Mouse (Mus musculus) heart, adult 18-20 months (tissue): Measurements from ENCODE around the gene Rhobtb1. TPM values are rescaled to one million over a fixed set of nuclear protein-coding genes. Genes with fewer than 3 reads are reported as not detected.

Experiments used
- DNase-seq, 2 experiments: peaks; one replicate each; pipeline ENCODE4 v3.0.0; 2021 to 2022; ENCODE audit warnings: mixed read lengths in 1 of 2
- total RNA-seq, 2 experiments: library from RNA; stranded (reverse); gene quantifications; 2 replicates each; pipeline ENCODE4 v1.2.3; 2021

Gene Rhobtb1
- total RNA-seq, 2 experiments from 2014 or later: 98.0 to 172 TPM

GRCm38 (mm10) chr10:69210659-69211058 is 59.4 kb downstream of the Rhobtb1 start:
- DNase-seq: no peak

DNA sequence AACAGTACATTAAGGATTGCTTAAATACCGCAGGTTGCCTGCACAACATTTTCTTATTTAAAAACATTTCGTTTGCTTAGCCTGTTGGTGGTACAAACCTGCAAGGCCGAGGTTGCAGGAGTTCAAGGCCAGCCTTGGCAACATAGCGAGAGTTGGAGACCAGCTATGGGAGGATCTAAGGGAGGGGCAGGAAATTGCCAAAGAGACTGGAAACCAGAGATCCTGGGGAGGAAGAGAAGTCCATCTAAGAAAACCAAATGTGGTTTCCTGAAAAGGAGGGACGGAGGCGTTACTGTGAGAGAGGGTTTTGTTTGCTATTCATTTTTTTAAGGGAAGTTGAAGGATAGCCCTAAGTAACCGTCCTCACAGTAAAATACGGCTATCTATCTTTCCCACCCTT is 60.3 kb downstream of the Rhobtb1 start:
- peak; percentile 74 to 80 for DNase-seq

GRCm38 (mm10) chr10:69211976-69212375 is 60.7 kb downstream of the Rhobtb1 start:
- DNase-seq: peak; percentile 66 to 77

GRCm38 (mm10) chr10:69212542-69213440 is 61.6 kb downstream of the Rhobtb1 start, which contains the start of gene A930033H14Rik:
Gene A930033H14Rik, minus strand, starts transcription at chr10:69213098.
- peak; percentile 89 to 93 for DNase-seq

DNA sequence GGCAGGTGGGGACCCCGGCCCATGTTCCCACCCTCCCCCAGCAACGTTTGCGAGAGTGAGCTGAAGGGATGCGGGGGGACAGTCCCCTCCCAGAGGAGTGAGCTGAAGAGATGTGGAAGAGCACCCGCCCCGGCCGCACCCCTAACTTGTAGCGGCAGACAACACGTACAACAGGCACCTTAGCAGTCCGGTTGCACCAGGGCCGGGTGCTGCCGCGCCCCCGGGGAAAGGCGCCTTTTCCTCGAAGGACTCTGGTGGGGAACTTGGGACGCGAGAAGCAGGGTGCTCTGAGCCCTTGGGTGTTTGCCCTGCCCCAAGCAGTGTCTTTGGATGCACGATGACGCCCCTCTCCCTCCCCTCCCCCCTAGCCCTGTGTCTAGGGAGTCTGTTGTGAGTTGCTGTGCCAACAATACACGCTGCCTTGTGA is 62.2 kb downstream of the Rhobtb1 start:
- peak in 1 of 2 experiments; percentile 61 for DNase-seq

- DNase-seq: peak; percentile 53 to 66
Measured at GRCm38 (mm10) chr10:69213986-69214385, 62.8 kb downstream of the Rhobtb1 start.

DNA sequence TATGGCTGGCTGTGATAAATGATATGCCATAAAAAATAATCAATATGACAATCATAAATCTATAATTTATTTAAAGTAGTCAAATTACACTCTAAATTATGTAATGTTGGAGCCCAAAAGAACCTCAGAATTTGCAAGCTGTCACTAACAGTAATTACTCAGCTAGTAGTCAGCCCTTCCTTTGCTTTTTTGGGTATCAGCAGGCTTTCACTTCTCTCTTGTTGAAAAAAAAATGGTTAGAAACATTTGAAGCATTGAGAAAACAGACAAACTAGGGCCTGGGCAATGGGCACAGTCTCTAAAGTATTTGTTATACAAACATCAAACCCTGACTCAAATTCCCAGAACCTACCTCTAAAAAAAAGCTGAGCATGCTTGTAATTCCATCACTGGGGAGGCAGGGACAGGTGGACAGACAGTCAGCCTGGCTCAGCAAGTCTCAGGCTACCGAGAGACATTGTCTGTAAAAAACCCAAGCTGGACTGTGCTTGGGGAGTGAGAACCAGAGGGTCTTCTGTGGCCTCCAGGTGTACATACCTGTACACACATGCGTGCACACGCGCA is 66.0 kb downstream of the Rhobtb1 start:
- DNase-seq: peak in 1 of 2 experiments; percentile 9

DNA sequence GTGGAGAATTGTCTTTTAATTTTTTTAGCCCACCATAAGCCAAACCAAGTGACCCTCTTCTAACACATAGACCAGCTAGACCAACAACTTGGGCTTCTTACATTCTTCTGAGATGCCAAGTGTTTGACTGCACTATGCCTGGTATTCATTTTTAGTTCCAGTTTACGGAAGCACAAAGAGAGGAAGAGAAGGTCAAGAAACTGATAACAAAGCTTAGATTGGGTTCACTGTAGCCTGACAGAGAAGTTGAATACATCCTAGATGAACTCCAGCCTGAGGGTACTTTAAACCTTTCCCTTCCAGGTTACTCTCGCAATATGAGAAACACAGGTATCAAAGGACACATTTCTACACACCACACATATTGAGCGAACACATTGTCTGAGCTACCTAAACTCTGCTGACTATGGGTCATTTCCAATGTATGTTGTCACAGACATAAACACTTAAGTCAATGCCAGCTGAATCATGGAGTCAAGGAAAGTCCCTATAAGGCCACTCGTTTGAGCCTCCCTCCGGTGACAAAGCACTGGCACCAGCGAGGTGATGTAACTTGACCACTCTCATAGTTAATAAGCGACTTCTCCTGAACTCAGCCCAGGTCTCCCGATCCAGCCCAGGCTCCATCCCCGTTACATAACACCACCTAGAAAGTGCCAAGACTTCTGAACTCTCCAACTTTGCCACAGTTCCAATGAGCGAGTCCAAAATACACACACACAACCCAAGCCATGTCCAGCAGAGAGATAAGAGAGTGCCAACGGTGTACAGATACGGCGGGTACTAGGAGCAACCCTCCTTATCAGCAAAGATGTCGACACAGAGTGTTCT is 67.4 kb downstream of the Rhobtb1 start:
- peak; percentile 86 to 93 for DNase-seq

GRCm38 (mm10) chr10:69219289-69219626 is 68.0 kb downstream of the Rhobtb1 start:
- no peak for DNase-seq

- peak; percentile 76 to 85 for DNase-seq
Measured at GRCm38 (mm10) chr10:69220296-69220695, 69.1 kb downstream of the Rhobtb1 start.

DNA sequence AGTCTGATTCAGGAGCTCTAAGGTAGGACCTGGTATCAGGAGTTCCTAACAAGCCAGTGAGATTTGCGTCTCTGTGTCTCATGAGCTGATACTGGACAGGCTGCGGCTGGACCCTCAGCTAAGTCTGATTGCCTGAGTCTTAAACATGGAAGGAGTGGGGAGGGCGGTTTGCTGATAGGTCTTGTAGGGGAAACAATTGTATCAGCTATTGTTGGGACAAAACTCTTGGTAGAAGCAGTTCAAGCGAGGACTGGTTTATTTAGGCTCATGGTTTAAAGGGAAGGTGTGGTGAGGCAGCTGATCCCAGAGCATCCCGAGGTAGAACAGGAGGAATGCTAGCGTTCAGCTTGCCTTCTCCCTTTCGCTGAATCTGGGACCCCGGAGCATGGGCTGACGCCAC is 69.9 kb downstream of the Rhobtb1 start:
- DNase-seq: no peak

DNA sequence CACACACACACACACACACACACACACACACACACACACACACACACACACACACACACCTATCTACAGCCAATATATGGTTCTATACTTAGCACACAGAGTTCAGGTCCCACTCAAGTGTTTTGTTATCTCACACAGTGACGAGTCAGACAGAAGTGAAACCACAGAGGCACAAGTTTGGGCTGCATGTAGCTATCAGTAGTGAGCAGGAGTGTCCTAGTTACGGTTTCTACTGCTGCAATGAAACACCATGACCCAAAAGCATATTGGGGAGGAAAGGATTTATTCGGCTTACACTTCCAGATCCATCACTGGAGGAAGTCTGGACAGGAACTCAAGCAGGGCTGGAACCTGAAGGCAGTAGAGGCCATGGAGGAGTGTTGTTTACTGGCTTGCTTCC is 70.7 kb downstream of the Rhobtb1 start:
- DNase-seq: peak in 1 of 2 experiments; percentile 52

GRCm38 (mm10) chr10:69223232-69223631 is 72.0 kb downstream of the Rhobtb1 start:
- DNase-seq: no peak

- DNase-seq: no peak
Measured at GRCm38 (mm10) chr10:69224276-69224675, 73.0 kb downstream of the Rhobtb1 start.

DNA sequence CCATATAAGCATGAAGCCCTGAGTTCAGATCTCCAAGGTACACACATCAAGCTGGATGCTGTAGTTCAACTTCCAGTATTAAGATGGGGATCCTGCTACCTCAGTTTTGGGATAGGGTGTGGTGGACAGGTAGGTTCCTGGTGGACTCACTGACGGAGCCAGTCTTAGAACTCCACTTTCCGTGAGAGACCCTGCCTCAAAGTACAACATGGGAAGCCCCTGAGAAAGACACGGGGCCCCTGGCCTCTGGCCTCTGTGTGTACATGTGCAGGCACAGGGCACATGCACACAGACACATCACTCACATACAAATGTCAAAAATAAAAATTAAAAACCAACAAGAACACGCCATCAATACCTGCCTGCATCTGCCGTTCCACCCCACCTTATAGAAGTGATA is 74.2 kb downstream of the Rhobtb1 start:
- DNase-seq: no peak

- DNase-seq: no peak
Measured at GRCm38 (mm10) chr10:69225951-69226350, 74.7 kb downstream of the Rhobtb1 start.

DNA sequence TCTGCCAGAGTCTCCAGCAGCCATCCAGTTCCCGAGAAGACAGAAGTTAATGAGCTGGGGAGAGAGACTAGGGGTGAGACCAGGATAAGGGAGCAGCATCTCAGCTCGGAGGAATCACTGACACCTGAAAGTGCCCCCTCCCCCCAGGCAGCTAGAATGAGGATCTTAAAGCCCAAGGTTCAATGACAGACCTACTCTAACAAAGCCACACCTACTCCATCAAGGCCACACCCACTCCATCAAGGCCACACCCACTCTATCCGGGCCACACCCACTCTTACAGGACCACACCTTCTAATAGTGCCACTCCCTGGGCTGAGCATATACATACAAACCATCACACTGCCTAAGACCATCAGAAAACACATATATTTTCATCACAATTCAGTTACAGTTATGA is 86.0 kb downstream of the Rhobtb1 start:
- no peak for DNase-seq

GRCm38 (mm10) chr10:69237781-69238180 is 86.5 kb downstream of the Rhobtb1 start:
- DNase-seq: no peak

DNA sequence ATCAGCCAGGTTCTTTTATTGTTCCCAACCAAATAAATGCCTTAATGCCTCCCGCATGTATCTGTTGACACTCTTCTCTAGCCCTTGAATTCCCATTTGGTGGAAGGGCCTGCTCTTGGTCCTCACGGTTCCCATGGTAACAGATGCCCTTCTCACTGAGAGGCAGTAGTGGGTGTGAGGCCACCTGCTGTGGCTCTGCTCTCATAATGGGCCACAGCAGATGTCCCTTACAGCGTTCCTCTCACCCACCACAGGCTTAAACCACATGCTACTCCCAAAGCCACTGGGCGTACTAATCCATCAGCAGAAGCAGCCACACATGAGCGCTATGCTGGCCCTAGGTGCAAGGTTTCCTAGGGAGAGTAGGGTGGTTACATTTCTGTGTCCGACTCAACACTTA is 87.1 kb downstream of the Rhobtb1 start:
- DNase-seq: no peak

DNA sequence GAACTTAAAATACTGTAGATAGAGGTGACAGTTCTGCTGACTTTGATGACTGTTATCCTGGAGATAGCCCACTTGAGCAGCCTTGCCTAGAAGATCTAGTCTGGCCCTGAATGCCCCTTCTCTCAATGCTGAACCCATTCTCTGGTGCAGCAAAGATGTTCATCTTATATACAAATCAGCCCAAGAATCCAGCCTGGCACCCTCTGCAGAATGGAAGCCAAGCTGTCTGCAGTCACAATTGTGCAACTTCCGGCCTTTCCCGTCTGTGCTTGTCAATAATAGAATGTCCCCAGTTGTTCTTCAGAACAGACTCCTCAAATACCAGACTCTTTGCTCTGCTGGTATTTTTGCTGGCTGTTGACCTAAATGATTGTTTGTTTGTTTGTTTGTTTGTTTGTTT is 89.3 kb downstream of the Rhobtb1 start:
- peak; percentile 71 to 78 for DNase-seq

GRCm38 (mm10) chr10:69245151-69245550 is 93.9 kb downstream of the Rhobtb1 start:
- no peak for DNase-seq

- DNase-seq: peak in 1 of 2 experiments; percentile 37
Measured at GRCm38 (mm10) chr10:69245906-69246668, 94.9 kb downstream of the Rhobtb1 start.
